Mouse (Mus musculus): ENCODE data around the gene Atp6v1g2. TPM values are rescaled to one million over a fixed set of nuclear protein-coding genes. Genes with fewer than 3 reads are reported as not detected.
"Not testable (repeated sequence)": the region's sequence is repeated elsewhere in the genome, so short reads cannot be mapped to it uniquely, and the experiment has no call there.

Gene Atp6v1g2
- polyA plus RNA-seq, 1 experiment = 6.7 TPM

DNA sequence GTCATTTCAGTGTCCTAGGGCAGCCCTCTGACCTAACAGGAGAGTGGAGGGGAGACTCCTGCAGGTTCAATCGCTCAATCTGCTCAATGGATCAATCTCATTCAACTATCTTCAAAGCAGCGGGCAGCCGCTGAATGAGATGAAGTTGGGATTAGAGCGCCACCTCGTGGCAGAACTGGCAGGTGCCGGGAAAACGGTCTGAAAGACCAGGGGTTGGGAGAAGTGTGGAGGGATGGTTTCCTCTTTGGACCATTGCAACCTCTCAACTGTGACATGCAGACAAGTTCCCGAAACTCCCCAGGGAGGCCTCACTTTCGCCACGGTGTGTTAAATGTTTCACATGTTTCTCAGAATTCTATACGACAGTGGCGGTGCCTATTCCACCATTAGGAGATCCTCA, 1.4 kb upstream of the Atp6v1g2 start:
- Histone ChIP-seq H3K4me3 (ENCODE audit: insufficient read depth, low read depth, low read length) (no peak overlapping the region), H3K27me3 (replicated peaks; ENCODE audit: control insufficient read depth, insufficient read depth, low read length) (no peaks in the 10 kb centered on the region), H3K36me3 (ENCODE audit: control insufficient read depth, insufficient read depth, low read length) (no peaks in the 10 kb centered on the region), H3K27ac (ENCODE audit: insufficient read depth, low read depth, low read length) (no peak overlapping the region), H3K4me1 (ENCODE audit: control insufficient read depth, insufficient read depth, low read length) (peaks cover 4% of the 10 kb centered on the region; the same call in 1 of the 2 replicates)
- DNase-seq = peak; percentile 84
- TF ChIP-seq POLR2A (IDR thresholded peaks at IDR 0.05; ENCODE audit: low read depth, low read length) (no peak), CTCF (conservative IDR thresholded peaks at IDR 0.05; ENCODE audit: insufficient read depth, insufficient read length, low read depth, low read length) (peak; percentile 89)
- 6% methylated on average over 12 of the region's 12 CpGs for WGBS

DNA sequence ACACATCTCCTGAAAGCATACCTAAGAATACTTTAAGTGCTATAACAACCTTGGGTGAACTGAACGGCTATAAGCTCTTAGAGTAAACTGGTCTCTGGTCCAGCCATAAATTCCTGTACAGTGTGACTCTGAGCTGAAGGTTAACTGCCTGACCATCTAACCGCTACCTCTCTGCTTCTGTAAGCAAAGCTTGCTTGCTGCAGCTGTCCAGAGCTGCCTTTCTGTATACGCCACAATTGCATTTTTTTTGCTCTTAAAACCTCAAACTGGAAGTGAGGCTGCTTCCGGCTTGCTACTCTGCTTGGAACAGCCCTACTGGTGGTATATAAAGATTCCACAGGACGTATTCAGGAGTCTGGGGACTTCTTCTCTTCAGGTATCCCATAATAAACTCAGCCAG, 801 bp upstream of the Atp6v1g2 start:
- H3K36me3 ChIP-seq (ENCODE audit: control insufficient read depth, insufficient read depth, low read length) = no peaks in the 10 kb centered on the region
- H3K4me3 ChIP-seq (ENCODE audit: insufficient read depth, low read depth, low read length) = no peak overlapping the region
- peaks cover 4% of the 10 kb centered on the region; the same call in 1 of the 2 replicates for H3K4me1 ChIP-seq (ENCODE audit: control insufficient read depth, insufficient read depth, low read length)
- 60% methylated on average over 5 of the region's 5 CpGs for WGBS
- TF ChIP-seq POLR2A (IDR thresholded peaks at IDR 0.05; ENCODE audit: low read depth, low read length) (no peak), CTCF (conservative IDR thresholded peaks at IDR 0.05; ENCODE audit: insufficient read depth, insufficient read length, low read depth, low read length) (no peak)
- peak overlapping the region; percentile 47; the same call in 1 of the 2 replicates for H3K27ac ChIP-seq (ENCODE audit: insufficient read depth, low read depth, low read length)
- no peak for DNase-seq
- H3K27me3 ChIP-seq (replicated peaks; ENCODE audit: control insufficient read depth, insufficient read depth, low read length) = no peaks in the 10 kb centered on the region

DNA sequence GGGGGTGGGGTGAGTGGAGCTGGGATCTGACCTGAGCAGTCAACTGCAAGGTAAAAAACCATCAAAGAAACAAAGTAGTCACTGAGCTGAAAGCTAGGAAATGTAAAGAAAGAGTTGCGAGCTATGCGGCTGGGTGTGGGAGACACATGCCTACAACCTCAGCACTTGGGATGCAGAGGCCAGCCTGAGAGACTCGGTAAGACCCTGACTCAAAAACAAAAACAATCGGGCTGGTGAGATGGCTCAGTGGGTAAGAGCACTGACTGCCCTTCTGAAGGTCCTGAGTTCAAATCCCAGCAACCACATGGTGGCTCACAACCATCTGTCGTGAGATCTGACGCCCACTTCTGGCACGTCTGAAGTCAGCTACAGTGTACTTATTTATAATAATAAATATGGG, 630 bp downstream of the Atp6v1g2 start:
- H3K27ac ChIP-seq (ENCODE audit: insufficient read depth, low read depth, low read length); H3K4me1 ChIP-seq (ENCODE audit: control insufficient read depth, insufficient read depth, low read length): not testable (repeated sequence)
- 75% methylated on average over 7 of the region's 7 CpGs for WGBS

DNA sequence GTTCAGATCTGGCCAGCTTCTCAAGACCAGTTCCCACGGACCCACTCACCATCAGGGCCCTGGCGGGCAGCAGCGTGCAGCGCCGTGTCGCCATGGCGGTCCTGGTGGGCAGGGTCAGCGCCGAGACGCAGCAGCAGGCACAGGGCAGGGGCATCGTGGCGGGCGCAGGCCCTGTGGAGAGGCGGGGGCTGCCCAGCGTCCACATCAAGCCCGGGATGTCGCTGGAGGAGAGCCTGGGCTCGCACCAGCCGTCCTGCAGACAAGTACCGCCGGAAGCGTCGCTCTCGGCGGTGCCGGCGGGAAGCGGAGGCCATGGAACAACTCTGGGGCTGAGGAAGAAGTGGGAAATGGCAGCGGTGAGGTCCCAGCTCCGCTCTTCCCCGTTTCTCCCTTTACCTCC, 1.4 kb downstream of the Atp6v1g2 start:
- 1% methylated on average over 31 of the region's 31 CpGs for WGBS
- no peak for DNase-seq
- Histone ChIP-seq H3K4me3 (ENCODE audit: insufficient read depth, low read depth, low read length) (peak overlapping the region; percentile 69), H3K27ac (ENCODE audit: insufficient read depth, low read depth, low read length) (peak overlapping the region; percentile 88), H3K27me3 (replicated peaks; ENCODE audit: control insufficient read depth, insufficient read depth, low read length) (no peaks in the 10 kb centered on the region), H3K36me3 (ENCODE audit: control insufficient read depth, insufficient read depth, low read length) (no peaks in the 10 kb centered on the region), H3K4me1 (ENCODE audit: control insufficient read depth, insufficient read depth, low read length) (peaks cover 4% of the 10 kb centered on the region; the same call in 1 of the 2 replicates)
- TF ChIP-seq CTCF (conservative IDR thresholded peaks at IDR 0.05; ENCODE audit: insufficient read depth, insufficient read length, low read depth, low read length) (no peak), POLR2A (IDR thresholded peaks at IDR 0.05; ENCODE audit: low read depth, low read length) (peak; percentile 11)

More for the DNA sequence above, 630 bp downstream of the Atp6v1g2 start:
- not testable (repeated sequence) for H3K27me3 ChIP-seq (replicated peaks; ENCODE audit: control insufficient read depth, insufficient read depth, low read length); H3K36me3 ChIP-seq (ENCODE audit: control insufficient read depth, insufficient read depth, low read length); H3K4me3 ChIP-seq (ENCODE audit: insufficient read depth, low read depth, low read length); DNase-seq

DNA sequence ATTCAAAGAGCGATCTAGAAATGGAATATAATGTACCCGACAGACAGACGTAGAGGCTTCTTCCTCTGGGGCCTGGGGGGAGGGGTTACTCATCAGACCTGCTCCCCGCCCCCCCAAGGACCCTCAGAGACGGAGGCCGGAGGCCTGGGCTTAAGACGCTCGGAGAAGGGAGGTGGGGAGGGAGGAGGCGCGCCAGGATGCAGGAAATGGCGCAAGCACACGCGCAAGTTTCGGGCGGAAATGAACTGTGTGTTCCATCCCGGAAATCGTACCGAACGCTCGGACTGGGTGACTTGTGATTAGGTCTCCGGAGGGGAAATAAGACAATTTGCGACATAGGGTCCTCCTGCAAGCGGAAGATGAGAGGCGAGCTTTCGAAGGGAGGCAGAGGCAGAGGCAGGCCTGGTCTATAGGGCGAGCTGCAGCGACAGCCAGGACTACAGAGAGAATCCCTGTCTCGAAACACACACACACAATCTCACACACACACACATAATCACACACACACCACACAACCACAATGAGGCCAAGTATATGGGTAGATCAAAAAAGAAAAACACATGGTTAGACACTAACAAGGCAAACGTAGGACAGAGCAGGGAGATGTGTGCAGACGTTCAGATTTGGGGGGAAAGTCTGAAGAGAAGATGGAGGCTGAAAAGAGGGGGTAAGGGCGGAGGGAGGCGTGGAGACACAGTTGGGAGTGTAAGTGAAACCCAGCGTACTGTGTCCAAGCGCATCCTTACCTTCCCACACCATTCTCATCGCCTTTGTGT, 2.3 kb downstream of the Atp6v1g2 start, which contains the start of gene Nfkbil1:
Gene Nfkbil1, minus strand, starts transcription at position 179 of the 776 bp plus-strand sequence.
- under 1% methylated on average over 35 of the region's 35 CpGs for WGBS
- Histone ChIP-seq H3K27me3 (replicated peaks; ENCODE audit: control insufficient read depth, insufficient read depth, low read length) (no peaks in the 10 kb centered on the region), H3K27ac (ENCODE audit: insufficient read depth, low read depth, low read length) (peak within 1 kb of the TSS; percentile 92), H3K4me1 (ENCODE audit: control insufficient read depth, insufficient read depth, low read length) (peaks cover 8% of the 10 kb centered on the region; the same call in 1 of the 2 replicates), H3K36me3 (ENCODE audit: control insufficient read depth, insufficient read depth, low read length) (no peaks in the 10 kb centered on the region), H3K4me3 (ENCODE audit: insufficient read depth, low read depth, low read length) (peak within 1 kb of the TSS; percentile 69)
- TF ChIP-seq CTCF (conservative IDR thresholded peaks at IDR 0.05; ENCODE audit: insufficient read depth, insufficient read length, low read depth, low read length) (0 out of 2 replicates have a peak, but pooled peaks have one; percentile 0), POLR2A (IDR thresholded peaks at IDR 0.05; ENCODE audit: low read depth, low read length) (peak; percentile 36)
- DNase-seq = peak; percentile 96

DNA sequence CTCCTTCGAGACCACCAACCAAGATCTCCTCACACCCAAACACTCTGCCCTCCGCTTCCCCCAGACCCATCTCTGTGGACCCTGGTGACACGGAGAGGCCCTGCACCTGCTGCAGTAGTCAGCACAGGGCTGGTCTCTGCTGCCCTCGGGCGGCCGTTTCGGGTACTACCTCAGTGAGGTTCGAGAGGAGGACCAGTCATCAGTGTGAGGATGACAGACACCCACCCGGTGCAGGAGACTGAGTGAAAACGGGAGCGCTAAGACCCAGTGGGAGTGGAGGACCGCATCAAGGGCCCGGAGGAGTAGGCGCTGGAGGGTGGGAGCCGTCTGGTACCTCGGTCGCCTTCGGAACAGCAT, 2.9 kb downstream of the Atp6v1g2 start:
- Histone ChIP-seq H3K27me3 (replicated peaks; ENCODE audit: control insufficient read depth, insufficient read depth, low read length) (no peaks in the 10 kb centered on the region), H3K4me1 (ENCODE audit: control insufficient read depth, insufficient read depth, low read length) (peaks cover 8% of the 10 kb centered on the region; the same call in 1 of the 2 replicates), H3K4me3 (ENCODE audit: insufficient read depth, low read depth, low read length) (peak overlapping the region; percentile 69), H3K36me3 (ENCODE audit: control insufficient read depth, insufficient read depth, low read length) (no peaks in the 10 kb centered on the region), H3K27ac (ENCODE audit: insufficient read depth, low read depth, low read length) (peak overlapping the region; percentile 92)
- peak; percentile 97 for DNase-seq
- under 1% methylated on average over 18 of the region's 18 CpGs for WGBS
- TF ChIP-seq CTCF (conservative IDR thresholded peaks at IDR 0.05; ENCODE audit: insufficient read depth, insufficient read length, low read depth, low read length) (peak; percentile 94), POLR2A (IDR thresholded peaks at IDR 0.05; ENCODE audit: low read depth, low read length) (no peak)

DNA sequence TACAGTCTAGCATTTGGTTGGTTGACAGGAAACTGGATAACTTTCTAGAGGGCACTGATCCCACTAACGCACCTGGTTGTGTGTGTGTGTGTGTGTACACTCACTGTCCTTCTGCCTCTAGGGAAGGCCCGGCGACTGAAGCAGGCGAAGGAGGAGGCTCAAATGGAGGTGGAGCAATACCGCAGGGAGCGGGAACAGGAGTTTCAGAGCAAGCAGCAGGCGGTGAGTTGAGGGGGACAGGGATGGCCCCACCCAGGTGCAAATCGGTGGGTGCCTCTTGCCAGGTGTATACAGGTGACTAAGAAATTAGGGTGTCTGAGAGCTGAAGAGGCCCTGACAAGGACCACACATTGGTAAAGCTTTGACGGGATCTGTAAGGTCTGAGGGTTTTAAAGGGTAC, 3.5 kb downstream of the Atp6v1g2 start:
- WGBS = 76% methylated on average over 9 of the region's 9 CpGs

More for the DNA sequence above, 3.5 kb downstream of the Atp6v1g2 start:
- Histone ChIP-seq H3K27me3 (replicated peaks; ENCODE audit: control insufficient read depth, insufficient read depth, low read length) (no peaks in the 10 kb centered on the region), H3K36me3 (ENCODE audit: control insufficient read depth, insufficient read depth, low read length) (no peaks in the 10 kb centered on the region), H3K4me3 (ENCODE audit: insufficient read depth, low read depth, low read length) (no peak overlapping the region), H3K4me1 (ENCODE audit: control insufficient read depth, insufficient read depth, low read length) (peaks cover 8% of the 10 kb centered on the region; the same call in 1 of the 2 replicates), H3K27ac (ENCODE audit: insufficient read depth, low read depth, low read length) (no peak overlapping the region)
- TF ChIP-seq CTCF (conservative IDR thresholded peaks at IDR 0.05; ENCODE audit: insufficient read depth, insufficient read length, low read depth, low read length) = no peak
- TF ChIP-seq POLR2A (IDR thresholded peaks at IDR 0.05; ENCODE audit: low read depth, low read length) = no peak
- DNase-seq = no peak

All from kidney, adult 2 months (tissue).